Mouse (Mus musculus): ENCODE data around the gene Mtmr12. TPM values are rescaled to one million over a fixed set of nuclear protein-coding genes. Genes with fewer than 3 reads are reported as not detected.

Mtmr12 gene
- polyA plus RNA-seq, 1 experiment from 2014 or later = 8.0 TPM

DNA sequence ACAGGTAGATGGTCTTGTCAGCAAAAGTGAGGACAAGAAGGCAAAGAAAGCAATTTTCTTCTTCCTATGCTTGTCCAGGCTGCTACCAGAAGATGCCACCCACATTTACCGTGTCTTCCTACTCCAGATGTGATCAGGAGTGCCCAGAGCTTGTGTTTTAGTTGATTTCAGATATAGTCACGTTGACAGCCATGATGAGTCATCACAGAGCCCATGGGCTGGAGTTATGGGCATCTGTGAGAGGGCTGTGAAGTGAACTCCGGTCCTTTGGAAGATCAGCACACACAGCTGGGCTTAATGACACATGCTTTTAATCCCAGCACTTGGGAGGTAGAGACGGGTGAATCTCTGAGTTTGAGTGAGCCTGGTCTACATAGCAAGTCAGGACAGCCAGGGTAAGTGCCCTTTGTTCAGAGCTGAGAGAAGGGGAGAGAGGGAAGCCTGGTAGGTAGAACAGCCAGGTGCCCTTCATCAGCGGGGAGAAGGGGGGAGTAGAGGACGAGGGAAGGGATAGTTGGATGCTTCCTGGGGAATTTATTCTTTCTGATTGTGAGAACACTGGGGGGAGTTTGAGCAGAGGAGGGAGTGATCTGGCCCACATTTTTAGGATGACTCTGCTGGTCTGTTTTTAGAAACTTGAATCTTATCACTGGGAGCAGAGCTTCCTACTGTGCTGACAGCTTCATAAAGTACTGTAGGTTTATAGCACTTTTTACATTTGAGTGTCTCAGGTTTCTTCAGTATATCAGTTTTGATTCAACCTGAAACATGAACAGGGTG is 40.9 kb downstream of the Mtmr12 start:
- Histone ChIP-seq H3K27me3 (no peaks in the 10 kb centered on the region), H3K4me2 (no peak overlapping the region), H3K9ac (no peak overlapping the region), H3K27ac (replicated peaks) (no peak overlapping the region), H3K9me3 (no peaks in the 10 kb centered on the region), H3K4me1 (replicated peaks) (no peaks in the 10 kb centered on the region), H3K4me3 (no peak overlapping the region), H3K36me3 (peaks cover 31% of the 10 kb centered on the region)
- WGBS = 80% methylated on average over 6 of the region's 6 CpGs
- ATAC-seq (ENCODE audit: low read depth) = no peak

DNA sequence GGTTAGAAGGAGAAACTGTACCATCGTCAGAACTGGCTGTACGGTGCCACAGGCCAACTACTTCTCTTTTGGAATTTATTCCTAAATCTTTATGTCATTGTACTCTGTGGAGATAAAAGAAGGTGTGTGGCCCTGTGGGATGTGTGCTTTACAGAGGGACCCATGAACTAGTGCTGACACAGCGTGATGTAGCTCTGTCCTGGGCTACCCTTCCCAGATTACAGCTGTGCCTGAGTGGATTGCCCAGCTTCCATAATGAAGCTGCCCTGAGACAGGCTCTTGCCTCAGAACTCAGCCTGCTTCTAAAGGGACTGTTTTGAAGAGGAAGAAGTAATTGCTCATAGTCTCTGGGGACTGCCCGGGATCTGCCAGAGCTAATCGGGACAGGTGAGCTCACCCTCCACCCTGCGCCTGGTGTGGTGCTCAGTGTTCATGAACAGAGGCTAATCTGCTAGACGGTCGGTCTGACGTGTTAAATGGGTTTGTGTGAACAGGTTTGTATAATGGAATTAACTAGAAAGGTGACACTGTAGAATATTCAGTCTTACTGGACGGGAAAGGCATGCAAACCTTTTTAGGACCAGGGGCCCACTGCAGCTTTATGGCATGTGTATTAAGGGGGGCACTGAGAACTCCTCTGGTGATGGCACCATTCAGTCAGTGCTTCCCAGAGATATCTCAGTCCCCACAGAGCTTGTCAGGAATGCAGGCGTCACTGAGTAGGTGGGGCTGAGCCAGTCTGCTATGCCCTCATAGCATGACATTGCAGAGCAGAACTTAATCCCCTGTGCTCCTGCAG is 41.7 kb downstream of the Mtmr12 start:
- H3K27ac ChIP-seq (replicated peaks) = no peak overlapping the region
- H3K4me1 ChIP-seq (replicated peaks) = no peaks in the 10 kb centered on the region
- H3K9ac ChIP-seq = no peak overlapping the region
- H3K4me2 ChIP-seq = no peak overlapping the region
- WGBS = 78% methylated on average over 11 of the region's 11 CpGs
- H3K36me3 ChIP-seq = peaks cover 36% of the 10 kb centered on the region
- H3K27me3 ChIP-seq = no peaks in the 10 kb centered on the region
- ATAC-seq (ENCODE audit: low read depth) = peak; percentile 15; the same call in 1 of the 2 replicates
- H3K4me3 ChIP-seq = no peak overlapping the region
- no peaks in the 10 kb centered on the region for H3K9me3 ChIP-seq

DNA sequence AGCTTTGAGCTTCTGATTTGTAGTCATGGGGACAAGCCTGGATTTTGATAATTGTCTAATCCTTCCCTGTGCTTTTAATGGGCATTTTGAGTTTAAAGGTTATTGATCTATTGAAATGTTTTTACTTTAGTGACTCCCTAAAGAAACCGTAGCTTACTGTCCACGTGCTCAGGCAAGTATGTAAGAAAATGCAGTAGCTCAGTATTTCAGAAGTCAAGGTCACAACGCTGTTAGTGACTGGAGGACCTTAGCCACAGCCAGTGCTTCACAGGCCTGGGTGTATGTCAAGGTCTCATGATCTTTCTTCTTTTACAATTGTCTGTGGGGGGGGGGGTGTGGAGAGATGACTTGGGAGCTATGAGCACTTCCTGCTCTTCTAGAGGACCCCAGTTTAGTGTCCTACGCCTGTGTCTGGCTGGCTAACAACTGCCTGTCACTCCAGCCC is 42.4 kb downstream of the Mtmr12 start:
- Histone ChIP-seq H3K27ac (replicated peaks) (no peak overlapping the region), H3K4me1 (replicated peaks) (no peaks in the 10 kb centered on the region), H3K36me3 (peaks cover 42% of the 10 kb centered on the region), H3K9ac (no peak overlapping the region), H3K27me3 (no peaks in the 10 kb centered on the region), H3K4me2 (no peak overlapping the region), H3K4me3 (no peak overlapping the region), H3K9me3 (no peaks in the 10 kb centered on the region)
- 80% methylated on average over 4 of the region's 4 CpGs for WGBS
- no peak for ATAC-seq (ENCODE audit: low read depth)

GRCm38 (mm10) chr15:12248279-12248678 is 43.5 kb downstream of the Mtmr12 start:
- Histone ChIP-seq H3K9ac (no peak overlapping the region), H3K36me3 (peaks cover 41% of the 10 kb centered on the region), H3K4me2 (no peak overlapping the region), H3K27me3 (no peaks in the 10 kb centered on the region), H3K27ac (replicated peaks) (no peak overlapping the region), H3K9me3 (no peaks in the 10 kb centered on the region), H3K4me1 (replicated peaks) (no peaks in the 10 kb centered on the region), H3K4me3 (no peak overlapping the region)
- ATAC-seq (ENCODE audit: low read depth) = no peak
- 54% methylated on average over 4 of the region's 4 CpGs for WGBS

GRCm38 (mm10) chr15:12250350-12250749 is 45.5 kb downstream of the Mtmr12 start:
- Histone ChIP-seq H3K9me3 (no peaks in the 10 kb centered on the region), H3K27me3 (no peaks in the 10 kb centered on the region), H3K9ac (no peak overlapping the region), H3K27ac (replicated peaks) (no peak overlapping the region), H3K4me2 (no peak overlapping the region), H3K4me1 (replicated peaks) (no peaks in the 10 kb centered on the region), H3K4me3 (no peak overlapping the region), H3K36me3 (peaks cover 48% of the 10 kb centered on the region)
- 82% methylated on average over 5 of the region's 5 CpGs for WGBS
- no peak for ATAC-seq (ENCODE audit: low read depth)

- WGBS = 90% methylated on average over 15 of the region's 15 CpGs
- ATAC-seq (ENCODE audit: low read depth) = no peak
These were observed 46.8 kb downstream of the Mtmr12 start for GRCm38 (mm10) chr15:12251416-12252140.

GRCm38 (mm10) chr15:12252141-12252489 is 47.3 kb downstream of the Mtmr12 start:
- H3K27me3 ChIP-seq = no peaks in the 10 kb centered on the region
- H3K4me1 ChIP-seq (replicated peaks) = no peaks in the 10 kb centered on the region
- no peaks in the 10 kb centered on the region for H3K9me3 ChIP-seq
- no peak overlapping the region for H3K9ac ChIP-seq
- no peak overlapping the region for H3K4me2 ChIP-seq
- H3K36me3 ChIP-seq = peaks cover 38% of the 10 kb centered on the region
- H3K27ac ChIP-seq (replicated peaks) = no peak overlapping the region
- ATAC-seq (ENCODE audit: low read depth) = no peak
- 96% methylated on average over 2 of the region's 2 CpGs for WGBS
- no peak overlapping the region for H3K4me3 ChIP-seq

More at GRCm38 (mm10) chr15:12251416-12252140, 46.8 kb downstream of the Mtmr12 start:
- Histone ChIP-seq H3K9me3 (no peaks in the 10 kb centered on the region), H3K27me3 (no peaks in the 10 kb centered on the region), H3K4me1 (replicated peaks) (no peaks in the 10 kb centered on the region), H3K9ac (no peak overlapping the region), H3K27ac (replicated peaks) (no peak overlapping the region), H3K36me3 (peaks cover 37% of the 10 kb centered on the region), H3K4me2 (no peak overlapping the region), H3K4me3 (no peak overlapping the region)

DNA sequence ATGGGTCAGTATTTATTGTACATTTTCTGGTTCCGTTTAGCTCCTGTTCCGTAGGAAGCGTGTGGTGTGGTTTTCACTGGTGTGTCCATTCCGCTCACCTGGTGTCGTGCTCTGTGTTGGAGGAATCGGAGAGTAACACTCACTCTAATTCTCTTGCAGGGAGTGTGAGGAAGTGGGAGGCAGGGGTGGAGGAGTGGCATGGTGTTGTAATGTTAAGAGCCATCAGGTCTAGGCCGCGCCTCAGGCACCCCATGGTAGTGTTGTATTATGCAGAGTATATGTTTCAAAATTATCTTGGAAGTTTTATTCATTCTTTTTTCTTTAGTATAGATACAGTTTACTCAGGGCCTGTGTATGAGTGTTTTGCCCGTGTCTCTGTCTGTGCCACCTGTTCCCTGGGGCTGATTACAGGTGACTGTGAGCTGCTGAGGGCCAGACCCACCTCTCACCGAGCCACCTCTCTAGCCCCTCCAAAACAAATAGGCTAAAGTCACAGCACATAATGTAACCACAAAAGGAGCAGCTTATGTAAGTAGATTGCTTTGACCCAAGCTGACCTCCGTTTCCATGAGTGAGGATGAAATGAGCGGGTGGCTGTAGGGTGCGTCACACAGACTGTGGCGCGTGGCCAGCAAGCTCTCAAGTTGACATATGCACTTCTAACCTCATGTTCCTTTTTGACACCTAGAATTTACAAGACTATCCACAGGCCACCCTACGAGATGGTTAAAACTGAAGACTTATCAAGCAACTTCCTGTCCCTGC is 53.1 kb downstream of the Mtmr12 start:
- Histone ChIP-seq H3K4me2 (no peak overlapping the region), H3K9me3 (no peaks in the 10 kb centered on the region), H3K27me3 (no peaks in the 10 kb centered on the region), H3K9ac (no peak overlapping the region), H3K36me3 (peaks cover 70% of the 10 kb centered on the region), H3K4me1 (replicated peaks) (no peaks in the 10 kb centered on the region), H3K4me3 (no peak overlapping the region), H3K27ac (replicated peaks) (no peak overlapping the region)
- ATAC-seq (ENCODE audit: low read depth) = no peak
- WGBS = 93% methylated on average over 16 of the region's 16 CpGs

- Histone ChIP-seq H3K4me3 (no peak overlapping the region), H3K4me1 (replicated peaks) (no peaks in the 10 kb centered on the region), H3K9me3 (no peaks in the 10 kb centered on the region), H3K27me3 (no peaks in the 10 kb centered on the region), H3K27ac (replicated peaks) (no peak overlapping the region), H3K4me2 (no peak overlapping the region), H3K36me3 (peaks cover 94% of the 10 kb centered on the region), H3K9ac (no peak overlapping the region)
- WGBS = 77% methylated on average over 3 of the region's 3 CpGs
- ATAC-seq (ENCODE audit: low read depth) = no peak
These were observed 58.2 kb downstream of the Mtmr12 start for GRCm38 (mm10) chr15:12263056-12263455.

GRCm38 (mm10) chr15:12266460-12266859 is 61.6 kb downstream of the Mtmr12 start:
- Histone ChIP-seq H3K4me2 (no peak overlapping the region), H3K4me3 (no peak overlapping the region), H3K36me3 (peaks cover 95% of the 10 kb centered on the region), H3K27ac (replicated peaks) (no peak overlapping the region), H3K9me3 (no peaks in the 10 kb centered on the region), H3K27me3 (no peaks in the 10 kb centered on the region), H3K4me1 (replicated peaks) (no peaks in the 10 kb centered on the region), H3K9ac (no peak overlapping the region)
- ATAC-seq (ENCODE audit: low read depth) = no peak
- 76% methylated on average over 8 of the region's 8 CpGs for WGBS

DNA sequence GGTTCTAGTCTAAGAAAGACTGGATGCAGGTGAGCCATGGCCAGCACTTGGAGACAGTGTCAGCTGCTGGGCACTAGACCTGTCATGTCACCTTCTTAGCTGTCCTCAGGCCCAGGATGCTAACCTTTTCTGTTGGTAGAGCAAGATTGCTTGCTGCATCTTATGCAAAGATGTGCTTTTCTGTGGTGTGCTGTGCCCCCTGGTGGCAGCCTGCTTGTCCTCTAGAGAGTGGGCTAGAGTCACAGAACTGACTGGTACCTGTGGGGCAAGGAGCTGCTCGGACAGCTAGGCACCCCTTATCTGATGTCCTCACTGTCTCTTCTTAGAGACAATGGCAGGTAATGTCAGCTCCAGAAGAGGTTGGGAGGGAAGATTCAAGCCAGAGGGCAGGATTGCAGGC is 63.2 kb downstream of the Mtmr12 start:
- no peaks in the 10 kb centered on the region for H3K9me3 ChIP-seq
- peaks cover 83% of the 10 kb centered on the region for H3K36me3 ChIP-seq
- ATAC-seq (ENCODE audit: low read depth) = 0 out of 2 replicates have a peak, but pooled peaks have one; percentile 36
- H3K27me3 ChIP-seq = no peaks in the 10 kb centered on the region
- no peak overlapping the region for H3K4me3 ChIP-seq
- 53% methylated on average over 1 of the region's 1 CpGs for WGBS
- no peak overlapping the region for H3K9ac ChIP-seq
- no peak overlapping the region for H3K27ac ChIP-seq (replicated peaks)
- no peak overlapping the region for H3K4me2 ChIP-seq
- H3K4me1 ChIP-seq (replicated peaks) = no peaks in the 10 kb centered on the region
